Mouse (Mus musculus) retina, postnatal 7 days (tissue): ENCODE data around the gene Abi3.

Experiments used
- DNase-seq: peaks from one replicate; pipeline ENCODE4 v3.0.0-alpha.2; 2012; ENCODE audit warnings: low read depth, low spot score

Abi3 gene

GRCm38 (mm10) chr11:95838999-95839868, 3.0 kb downstream of the Abi3 start:
- DNase-seq, result no peak

GRCm38 (mm10) chr11:95838598-95838997, 3.7 kb downstream of the Abi3 start:
- DNase-seq, result no peak

- DNase-seq, result no peak
These were observed 5.2 kb downstream of the Abi3 start, which contains the start of gene Gngt2 for GRCm38 (mm10) chr11:95837059-95837458. TSS of gene Gngt2 (plus strand) at chr11:95837216.

DNA sequence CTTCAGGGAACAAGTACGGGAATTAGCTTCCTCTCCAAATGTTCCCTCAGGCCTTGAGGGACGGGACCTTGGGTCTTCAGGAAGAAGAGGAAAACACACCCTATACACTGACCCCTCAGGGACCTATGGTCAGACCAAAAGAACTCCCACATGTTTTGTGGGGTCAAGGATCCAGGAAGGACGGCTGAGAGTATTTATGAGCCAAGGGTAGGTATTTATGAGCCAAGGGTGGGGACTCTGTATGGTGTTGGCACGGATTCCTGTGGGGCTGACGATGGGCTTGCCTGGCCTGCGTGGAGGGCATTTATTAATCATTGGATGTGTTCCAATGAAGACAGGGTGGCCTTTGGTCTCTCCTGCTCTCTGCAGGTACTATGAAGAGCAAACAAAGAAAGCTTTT, 5.8 kb downstream of the Abi3 start:
- no peak for DNase-seq

- no peak for DNase-seq
These were observed 6.4 kb downstream of the Abi3 start for GRCm38 (mm10) chr11:95835832-95836231.

DNA sequence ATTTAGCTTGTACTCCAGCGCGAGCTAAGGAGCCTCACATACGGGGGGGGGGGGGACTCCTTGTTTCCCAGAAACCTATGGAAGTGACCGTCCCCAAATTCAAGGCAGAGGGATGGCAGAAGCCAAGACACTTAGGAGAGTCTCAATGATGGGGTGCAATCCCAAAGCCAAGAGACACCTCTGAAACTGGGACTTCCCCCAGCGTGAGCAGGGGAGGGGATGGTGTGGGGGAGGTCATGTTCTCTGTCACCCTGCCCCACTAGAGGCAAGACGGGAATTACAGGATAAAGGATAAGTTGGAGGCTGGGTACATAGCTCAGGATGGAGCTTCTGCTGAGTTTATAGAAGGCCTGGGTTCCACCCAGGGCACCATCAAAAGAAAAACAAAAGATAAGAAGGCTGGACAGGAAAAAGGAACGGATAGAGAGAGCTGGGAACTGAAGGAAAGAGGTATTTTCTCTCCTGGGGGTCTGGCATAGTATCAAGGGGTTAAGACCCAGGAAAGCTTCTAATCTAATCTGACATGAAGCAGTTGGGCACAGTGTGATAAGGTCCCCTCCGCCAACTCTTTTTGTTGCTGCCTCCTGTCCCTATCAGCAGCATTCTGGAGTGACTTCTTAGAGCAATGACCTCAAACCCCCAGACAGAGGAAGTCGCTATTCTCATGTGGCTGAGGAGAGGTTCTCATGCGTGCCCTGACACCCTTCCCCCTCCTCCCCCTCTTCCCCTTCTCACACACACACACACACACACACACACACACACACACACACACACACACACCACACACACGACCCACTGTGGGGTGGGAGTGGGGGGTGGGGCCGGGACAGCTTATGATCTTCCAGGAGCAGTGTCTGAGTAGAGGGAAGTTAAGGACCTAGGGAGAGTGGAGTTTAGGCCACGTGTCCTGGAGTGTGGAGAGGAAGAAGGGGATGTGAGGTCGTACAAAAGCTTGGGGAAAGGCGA, 7.2 kb downstream of the Abi3 start:
- DNase-seq, result no peak

DNA sequence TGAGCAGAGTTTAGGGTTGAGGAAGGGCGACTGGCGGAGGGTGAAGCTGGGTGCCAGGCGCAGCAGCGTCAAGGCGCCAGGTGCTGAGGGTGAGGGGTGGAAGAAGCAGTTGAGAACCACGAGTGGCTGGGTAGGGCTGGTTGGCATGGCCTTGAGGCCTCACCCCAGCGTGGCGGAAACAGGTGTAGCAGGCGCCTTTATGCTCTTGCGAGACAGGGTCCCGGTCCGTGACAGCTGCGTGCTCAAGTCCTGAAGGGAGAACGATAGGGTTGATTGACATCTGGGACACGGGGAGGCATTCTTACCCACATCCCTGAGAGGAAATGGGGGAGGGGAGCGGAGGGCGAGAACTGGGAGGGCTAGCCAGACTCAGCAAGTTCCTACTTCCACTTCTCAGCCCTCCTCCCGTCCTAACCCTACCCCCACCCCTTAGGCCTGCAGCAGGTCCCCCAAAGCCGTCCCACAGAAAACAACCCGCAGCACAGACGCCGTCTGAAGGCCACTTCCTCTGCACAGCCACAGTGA, 8.1 kb downstream of the Abi3 start:
- DNase-seq, result no peak

DNA sequence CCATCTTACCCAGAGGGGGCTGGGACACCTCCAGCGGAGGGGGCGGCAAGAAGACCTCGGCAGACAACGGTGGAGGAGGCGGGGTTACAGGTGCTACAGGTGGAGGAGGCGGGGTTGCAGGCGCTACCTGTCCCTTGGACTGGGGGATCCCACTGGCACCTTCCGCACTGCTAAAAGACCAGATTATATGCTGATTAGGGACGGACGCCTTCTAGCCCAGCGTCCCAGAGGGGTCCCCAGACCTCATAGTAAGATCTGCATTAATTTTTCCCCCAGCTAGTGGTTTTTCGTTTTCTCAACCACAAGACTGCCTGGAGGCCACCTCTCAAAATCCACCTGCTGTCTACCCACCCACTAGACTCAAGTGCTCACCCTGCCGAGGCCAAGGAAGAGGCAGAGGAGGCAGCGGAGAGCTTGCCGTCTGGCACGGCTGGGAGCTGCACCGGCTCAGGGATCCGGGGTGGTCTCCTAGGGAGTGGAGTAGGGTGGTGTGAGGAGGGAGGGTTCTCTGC, 8.6 kb downstream of the Abi3 start:
- DNase-seq, result no peak

- DNase-seq, result no peak
These were observed 9.2 kb downstream of the Abi3 start for GRCm38 (mm10) chr11:95833006-95833570.

GRCm38 (mm10) chr11:95832129-95833005, 9.9 kb downstream of the Abi3 start:
- no peak for DNase-seq

- no peak for DNase-seq
These were observed 10.6 kb downstream of the Abi3 start for GRCm38 (mm10) chr11:95831641-95832040.

GRCm38 (mm10) chr11:95831276-95831619, 11.0 kb downstream of the Abi3 start:
- no peak for DNase-seq

DNA sequence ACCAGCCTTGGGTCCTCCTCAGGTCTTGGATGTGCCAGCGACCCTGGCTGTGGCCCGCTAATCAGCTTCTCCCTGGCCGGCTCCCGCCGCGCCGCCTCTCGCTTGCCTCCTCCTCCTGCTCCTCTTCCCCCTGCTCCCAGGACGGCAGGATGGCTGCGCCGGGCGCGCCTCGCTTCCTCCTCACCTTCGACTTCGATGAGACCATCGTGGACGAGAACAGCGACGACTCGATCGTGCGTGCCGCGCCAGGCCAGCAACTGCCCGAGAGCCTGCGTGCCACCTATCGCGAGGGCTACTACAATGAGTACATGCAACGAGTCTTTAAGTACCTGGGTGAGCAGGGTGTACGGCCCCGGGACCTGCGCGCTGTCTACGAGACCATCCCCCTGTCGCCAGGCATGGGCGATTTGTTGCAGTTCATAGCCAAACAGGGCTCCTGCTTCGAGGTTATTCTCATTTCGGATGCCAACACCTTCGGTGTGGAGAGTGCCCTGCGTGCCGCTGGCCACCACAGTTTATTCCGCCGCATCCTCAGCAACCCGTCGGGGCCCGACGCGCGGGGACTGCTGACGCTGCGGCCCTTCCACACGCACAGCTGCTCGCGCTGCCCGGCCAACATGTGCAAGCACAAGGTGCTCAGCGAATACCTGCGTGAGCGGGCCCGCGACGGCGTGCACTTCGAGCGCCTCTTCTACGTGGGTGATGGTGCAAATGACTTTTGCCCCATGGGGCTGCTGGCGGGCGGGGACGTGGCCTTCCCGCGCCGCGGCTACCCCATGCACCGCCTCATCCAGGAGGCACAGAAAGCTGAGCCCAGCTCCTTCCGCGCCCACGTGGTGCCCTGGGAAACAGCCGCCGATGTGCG, 11.6 kb downstream of the Abi3 start:
- DNase-seq, result no peak

DNA sequence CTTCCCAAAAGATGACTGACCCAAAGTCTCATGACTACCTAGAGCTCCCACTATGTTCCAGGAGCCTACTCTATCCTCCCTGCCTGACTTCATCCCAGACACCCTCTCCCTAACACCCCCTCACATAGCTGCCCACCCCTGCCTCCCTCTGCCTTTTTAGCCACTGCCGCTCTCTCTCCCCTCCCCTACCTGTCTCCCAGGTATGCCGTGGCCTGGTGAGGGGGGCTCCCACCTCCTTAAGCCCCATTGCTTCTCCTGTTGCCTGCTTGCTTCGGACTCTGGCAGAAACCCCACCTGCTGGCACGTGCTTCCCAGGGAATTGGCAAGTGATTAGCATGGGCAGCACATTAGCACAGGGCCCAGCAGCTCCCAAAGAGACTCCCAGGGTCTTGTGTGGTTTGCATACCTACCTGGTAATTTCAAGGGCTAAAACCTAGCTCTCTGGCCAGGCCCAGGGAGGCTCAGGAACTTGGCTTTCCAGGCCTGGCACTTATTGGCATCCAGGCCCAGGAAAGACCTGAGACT, 12.7 kb downstream of the Abi3 start:
- no peak for DNase-seq

GRCm38 (mm10) chr11:95828181-95828964, 13.9 kb downstream of the Abi3 start:
- no peak for DNase-seq

DNA sequence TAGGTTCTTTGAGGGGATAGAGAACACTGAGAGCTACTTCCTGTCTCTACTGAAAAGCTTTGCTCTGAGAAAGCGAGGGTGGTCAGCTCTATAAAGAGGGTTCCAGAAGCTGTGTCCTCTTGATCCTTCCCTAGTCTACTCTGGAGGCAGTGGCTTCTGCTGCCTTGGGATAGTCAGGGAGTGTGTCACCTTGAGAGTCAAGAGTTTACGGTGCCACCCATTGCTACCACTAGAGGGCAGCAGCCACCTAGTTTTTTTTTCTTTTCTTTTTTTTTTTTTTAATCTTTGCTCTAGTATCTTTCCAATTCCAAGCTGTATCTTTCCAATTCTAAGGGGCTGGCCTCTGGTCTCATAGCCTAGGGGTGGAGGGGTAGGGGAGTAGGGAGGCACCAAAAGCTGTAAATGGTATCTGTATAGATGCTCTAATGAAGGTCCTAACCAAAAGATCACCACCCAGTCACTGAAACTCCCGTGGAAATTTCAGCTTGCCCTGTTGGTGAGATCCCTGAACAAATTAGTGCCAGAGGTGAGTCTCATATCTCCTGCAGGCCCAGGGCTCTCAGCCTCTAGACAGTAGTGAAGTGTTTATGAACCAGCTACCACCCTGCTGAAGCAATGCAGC, 14.7 kb downstream of the Abi3 start:
- DNase-seq, result peak; percentile 69

DNA sequence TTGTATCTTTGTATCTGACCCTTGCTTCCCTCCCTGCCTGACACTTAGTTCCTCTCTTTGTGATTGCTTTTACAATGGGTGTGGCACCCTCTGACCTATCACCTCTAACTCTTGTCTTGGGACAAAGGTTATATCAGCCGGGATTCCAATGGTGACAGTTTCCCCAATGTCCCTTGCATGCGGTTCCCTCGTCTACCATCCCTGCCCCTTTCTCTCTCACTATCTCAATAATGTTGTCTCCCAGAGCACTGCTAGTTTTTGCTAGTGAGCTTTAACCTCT, 15.2 kb downstream of the Abi3 start:
- no peak for DNase-seq
